Mouse (Mus musculus): ENCODE measurements around the gene Scn4a. TPM values are rescaled to one million over a fixed set of nuclear protein-coding genes. Genes with fewer than 3 reads are reported as not detected.

Gene Scn4a
- total and polyA plus RNA-seq, 3 experiments, result 11.9 to 22.8 (median 22.1) TPM

DNA sequence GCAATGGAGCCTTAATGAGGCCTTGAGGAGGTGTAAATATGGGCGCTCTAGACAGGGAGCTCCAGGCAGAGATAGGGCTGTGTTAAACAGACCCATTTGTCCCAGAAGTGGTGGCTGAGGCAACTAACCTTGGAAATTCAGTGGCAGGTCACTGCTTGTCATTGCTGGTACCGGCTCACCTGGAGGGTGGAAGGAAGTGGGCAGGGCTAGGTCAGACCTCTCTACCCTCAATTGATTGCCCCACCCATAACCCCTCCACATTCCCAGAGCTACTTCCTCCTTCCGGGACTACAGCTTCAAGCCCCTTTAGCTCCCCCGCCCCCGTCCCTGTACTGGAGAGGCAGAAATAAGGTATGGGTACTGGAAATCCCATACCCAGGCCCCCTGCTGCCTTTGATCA is 39.6 kb downstream of the Scn4a start:
- no peaks in the 10 kb centered on the region for H3K36me3 ChIP-seq (ENCODE audit: control insufficient read depth, insufficient read depth, low read length)
- intact Hi-C loops (cut with DNase I), result no loop called here
- TF ChIP-seq CTCF (IDR thresholded peaks at IDR 0.05) (no peak), EP300 (IDR thresholded peaks at IDR 0.05; ENCODE audit: insufficient read depth, low read depth, low read length) (no peak), POLR2A (IDR thresholded peaks at IDR 0.05; ENCODE audit: insufficient read depth, low read depth, low read length) (no peak)
- 61% methylated on average over 5 of the region's 5 CpGs for WGBS
- H3K4me3 ChIP-seq, result no peak overlapping the region
- DNase-seq, result no peak
- no peak overlapping the region for H3K9ac ChIP-seq (ENCODE audit: low read depth, low read length)
- H3K27me3 ChIP-seq (ENCODE audit: control insufficient read depth, insufficient read depth, low read length), result no peaks in the 10 kb centered on the region
- H3K4me1 ChIP-seq (ENCODE audit: control insufficient read depth, insufficient read depth, low read length), result no peaks in the 10 kb centered on the region
- no peaks in the 10 kb centered on the region for H3K79me2 ChIP-seq (replicated peaks; ENCODE audit: control insufficient read depth, insufficient read depth, low read length)
- H3K27ac ChIP-seq, result no peak overlapping the region

DNA sequence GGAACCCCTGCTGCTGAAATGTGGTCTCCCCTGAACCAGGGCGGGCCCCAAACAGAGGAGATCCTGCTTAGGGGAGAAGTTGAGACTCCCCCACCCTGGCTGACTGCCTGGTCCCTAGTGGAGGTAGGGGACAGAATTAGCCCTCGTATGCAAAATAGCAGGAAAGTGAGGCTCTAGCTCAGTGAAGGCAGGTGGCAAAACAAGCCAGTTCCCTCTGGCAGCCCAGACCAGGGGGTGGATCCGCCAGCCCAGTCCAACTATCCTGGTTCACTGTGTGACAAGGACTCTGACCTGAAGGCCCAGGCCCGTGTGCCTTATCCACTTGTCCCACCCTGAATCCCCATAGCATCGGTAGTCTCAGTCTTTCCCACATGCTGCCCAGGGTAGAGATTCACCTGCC is 43.0 kb downstream of the Scn4a start:
- TF ChIP-seq EP300 (IDR thresholded peaks at IDR 0.05; ENCODE audit: insufficient read depth, low read depth, low read length), result no peak
- no peak for TF ChIP-seq POLR2A (IDR thresholded peaks at IDR 0.05; ENCODE audit: insufficient read depth, low read depth, low read length)
- no peak for TF ChIP-seq CTCF (IDR thresholded peaks at IDR 0.05)
- Histone ChIP-seq H3K79me2 (replicated peaks; ENCODE audit: control insufficient read depth, insufficient read depth, low read length) (no peaks in the 10 kb centered on the region), H3K4me1 (ENCODE audit: control insufficient read depth, insufficient read depth, low read length) (no peaks in the 10 kb centered on the region), H3K36me3 (ENCODE audit: control insufficient read depth, insufficient read depth, low read length) (no peaks in the 10 kb centered on the region), H3K4me3 (no peak overlapping the region), H3K27me3 (ENCODE audit: control insufficient read depth, insufficient read depth, low read length) (no peaks in the 10 kb centered on the region), H3K27ac (no peak overlapping the region), H3K9ac (ENCODE audit: low read depth, low read length) (no peak overlapping the region)
- intact Hi-C loops (cut with DNase I), result no loop called here
- peak in 1 of 2 experiments; percentile 44 for DNase-seq
- WGBS, result 83% methylated on average over 5 of the region's 5 CpGs

DNA sequence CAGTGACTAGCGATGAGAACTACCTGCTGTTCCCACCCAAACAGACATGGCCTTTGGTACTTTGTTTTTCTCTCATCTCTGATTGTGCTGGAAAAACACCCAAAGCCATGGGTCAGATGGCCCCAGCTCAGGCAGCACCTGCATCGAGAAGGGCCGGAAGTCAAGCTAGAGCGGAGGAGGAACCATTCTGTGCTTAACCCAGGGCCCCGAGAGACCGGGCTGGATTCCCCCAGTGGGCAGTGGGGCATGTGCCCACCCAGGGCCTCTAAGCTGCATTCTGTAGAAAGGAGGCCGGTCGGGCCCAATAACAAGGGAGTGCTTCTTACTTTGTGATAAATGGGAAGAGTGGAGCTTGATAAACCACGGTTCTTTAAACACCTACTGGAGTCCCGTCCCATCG is 44.9 kb downstream of the Scn4a start:
- no peaks in the 10 kb centered on the region for H3K4me1 ChIP-seq (ENCODE audit: control insufficient read depth, insufficient read depth, low read length)
- no peaks in the 10 kb centered on the region for H3K36me3 ChIP-seq (ENCODE audit: control insufficient read depth, insufficient read depth, low read length)
- WGBS, result 70% methylated on average over 11 of the region's 11 CpGs
- TF ChIP-seq EP300 (IDR thresholded peaks at IDR 0.05; ENCODE audit: insufficient read depth, low read depth, low read length) (no peak), CTCF (IDR thresholded peaks at IDR 0.05) (no peak), POLR2A (IDR thresholded peaks at IDR 0.05; ENCODE audit: insufficient read depth, low read depth, low read length) (no peak)
- no peaks in the 10 kb centered on the region for H3K27me3 ChIP-seq (ENCODE audit: control insufficient read depth, insufficient read depth, low read length)
- H3K9ac ChIP-seq (ENCODE audit: low read depth, low read length), result no peak overlapping the region
- intact Hi-C loops (cut with DNase I), result no loop called here
- H3K27ac ChIP-seq, result no peak overlapping the region
- H3K79me2 ChIP-seq (replicated peaks; ENCODE audit: control insufficient read depth, insufficient read depth, low read length), result no peaks in the 10 kb centered on the region
- DNase-seq, result peak in 1 of 2 experiments; percentile 61
- no peak overlapping the region for H3K4me3 ChIP-seq

DNA sequence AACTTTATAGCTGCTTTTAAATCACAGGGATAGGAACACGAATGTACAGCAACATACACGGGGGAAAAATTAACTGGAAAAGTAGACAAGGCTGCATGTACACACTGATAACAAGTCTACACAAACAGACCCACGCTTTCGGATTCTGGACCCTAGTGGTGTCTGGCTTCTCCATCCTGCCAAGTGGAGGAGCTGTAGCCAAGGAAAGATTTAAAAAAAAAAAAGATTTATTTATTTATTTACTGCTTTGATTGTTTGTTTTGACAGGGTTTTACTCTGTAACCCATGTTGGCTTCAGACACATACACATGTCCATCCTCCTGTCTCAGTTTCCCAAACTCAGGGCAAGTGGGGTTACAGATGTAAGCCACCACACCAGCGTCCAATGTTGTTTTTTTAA is 45.7 kb downstream of the Scn4a start:
- H3K9ac ChIP-seq (ENCODE audit: low read depth, low read length), result no peak overlapping the region
- H3K36me3 ChIP-seq (ENCODE audit: control insufficient read depth, insufficient read depth, low read length), result no peaks in the 10 kb centered on the region
- H3K79me2 ChIP-seq (replicated peaks; ENCODE audit: control insufficient read depth, insufficient read depth, low read length), result no peaks in the 10 kb centered on the region
- H3K27me3 ChIP-seq (ENCODE audit: control insufficient read depth, insufficient read depth, low read length), result no peaks in the 10 kb centered on the region
- intact Hi-C loops (cut with DNase I), result no loop called here
- TF ChIP-seq EP300 (IDR thresholded peaks at IDR 0.05; ENCODE audit: insufficient read depth, low read depth, low read length), result no peak
- TF ChIP-seq CTCF (IDR thresholded peaks at IDR 0.05), result no peak
- no peak for TF ChIP-seq POLR2A (IDR thresholded peaks at IDR 0.05; ENCODE audit: insufficient read depth, low read depth, low read length)
- WGBS, result 49% methylated on average over 5 of the region's 5 CpGs
- no peak overlapping the region for H3K27ac ChIP-seq
- DNase-seq, result no peak
- H3K4me1 ChIP-seq (ENCODE audit: control insufficient read depth, insufficient read depth, low read length), result no peaks in the 10 kb centered on the region
- no peak overlapping the region for H3K4me3 ChIP-seq

DNA sequence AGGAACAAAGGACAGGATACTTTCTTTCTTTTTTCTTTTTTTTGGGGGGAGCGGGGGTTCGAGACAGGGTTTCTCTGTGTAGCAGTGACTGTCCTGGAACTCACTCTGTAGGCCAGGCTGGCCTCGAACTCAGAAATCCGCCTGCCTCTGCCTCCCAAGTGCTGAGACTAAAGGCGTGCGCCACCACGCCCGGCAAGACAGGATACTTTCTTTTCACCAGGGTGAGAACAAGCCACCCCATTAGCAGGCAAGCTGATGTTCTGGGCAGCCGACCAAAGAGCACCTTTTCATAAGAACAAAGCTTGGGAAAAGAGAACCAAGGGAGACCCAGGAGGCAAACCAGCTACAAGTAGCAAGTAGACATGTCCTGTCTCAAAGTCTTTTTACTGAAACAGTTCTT is 46.3 kb downstream of the Scn4a start:
- Histone ChIP-seq H3K4me1 (ENCODE audit: control insufficient read depth, insufficient read depth, low read length) (no peaks in the 10 kb centered on the region), H3K4me3 (no peak overlapping the region), H3K9ac (ENCODE audit: low read depth, low read length) (no peak overlapping the region), H3K27me3 (ENCODE audit: control insufficient read depth, insufficient read depth, low read length) (no peaks in the 10 kb centered on the region), H3K27ac (no peak overlapping the region), H3K79me2 (replicated peaks; ENCODE audit: control insufficient read depth, insufficient read depth, low read length) (no peaks in the 10 kb centered on the region), H3K36me3 (ENCODE audit: control insufficient read depth, insufficient read depth, low read length) (no peaks in the 10 kb centered on the region)
- intact Hi-C loops (cut with DNase I), result no loop called here
- TF ChIP-seq EP300 (IDR thresholded peaks at IDR 0.05; ENCODE audit: insufficient read depth, low read depth, low read length) (no peak), POLR2A (IDR thresholded peaks at IDR 0.05; ENCODE audit: insufficient read depth, low read depth, low read length) (no peak), CTCF (IDR thresholded peaks at IDR 0.05) (no peak)
- DNase-seq, result no peak
- WGBS, result 90% methylated on average over 9 of the region's 9 CpGs

DNA sequence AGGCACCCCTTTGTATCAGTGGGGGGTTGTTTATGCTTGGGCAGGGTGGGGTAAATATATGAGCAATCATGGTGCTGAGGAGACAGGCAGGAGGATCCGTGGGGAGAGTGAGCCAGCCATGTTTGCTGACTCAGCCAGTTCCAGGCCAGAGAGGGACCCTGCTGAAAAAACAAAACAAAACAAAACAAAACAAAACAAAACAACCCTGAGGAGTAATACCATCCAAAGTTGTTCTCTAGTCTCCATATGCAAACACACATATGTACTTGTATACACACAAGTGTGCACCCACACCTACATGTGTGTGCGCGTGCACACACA is 47.1 kb downstream of the Scn4a start:
- Histone ChIP-seq H3K79me2 (replicated peaks; ENCODE audit: control insufficient read depth, insufficient read depth, low read length) (no peaks in the 10 kb centered on the region), H3K36me3 (ENCODE audit: control insufficient read depth, insufficient read depth, low read length) (no peaks in the 10 kb centered on the region), H3K4me1 (ENCODE audit: control insufficient read depth, insufficient read depth, low read length) (no peaks in the 10 kb centered on the region), H3K27me3 (ENCODE audit: control insufficient read depth, insufficient read depth, low read length) (no peaks in the 10 kb centered on the region), H3K27ac (no peak overlapping the region), H3K9ac (ENCODE audit: low read depth, low read length) (no peak overlapping the region), H3K4me3 (no peak overlapping the region)
- intact Hi-C loops (cut with DNase I), result no loop called here
- DNase-seq, result no peak
- 82% methylated on average over 3 of the region's 3 CpGs for WGBS
- TF ChIP-seq EP300 (IDR thresholded peaks at IDR 0.05; ENCODE audit: insufficient read depth, low read depth, low read length), result no peak
- TF ChIP-seq POLR2A (IDR thresholded peaks at IDR 0.05; ENCODE audit: insufficient read depth, low read depth, low read length), result no peak
- TF ChIP-seq CTCF (IDR thresholded peaks at IDR 0.05), result no peak
